Mouse (Mus musculus): ENCODE results near the gene Stk25. TPM values are rescaled to one million over a fixed set of nuclear protein-coding genes. Genes with fewer than 3 reads are reported as not detected.

Stk25 gene
- polyA plus RNA-seq, 1 experiment from 2014 or later, result 156 TPM

- no peak for DNase-seq (ENCODE audit: extremely low spot score, low spot score)
- Histone ChIP-seq H3K27ac (no peak overlapping the region), H3K36me3 (replicated peaks) (peaks cover 55% of the 10 kb centered on the region), H3K27me3 (ENCODE audit: poor library complexity, severe bottlenecking) (peaks cover 27% of the 10 kb centered on the region), H3K4me3 (no peak overlapping the region), H3K9me3 (no peaks in the 10 kb centered on the region), H3K4me1 (peaks cover 35% of the 10 kb centered on the region)
- WGBS, result 88% methylated on average over 7 of the region's 7 CpGs
These were observed 31.5 kb upstream of the Stk25 start for GRCm38 (mm10) chr1:93689901-93690496.

- peaks cover 43% of the 10 kb centered on the region for H3K27me3 ChIP-seq (ENCODE audit: poor library complexity, severe bottlenecking)
- no peak overlapping the region for H3K27ac ChIP-seq
- H3K4me3 ChIP-seq, result no peak overlapping the region
- no peaks in the 10 kb centered on the region for H3K9me3 ChIP-seq
- H3K36me3 ChIP-seq (replicated peaks), result peaks cover 40% of the 10 kb centered on the region
- 90% methylated on average over 8 of the region's 8 CpGs for WGBS
- no peak for DNase-seq (ENCODE audit: extremely low spot score, low spot score)
- H3K4me1 ChIP-seq, result peaks cover 35% of the 10 kb centered on the region
These were observed 29.7 kb upstream of the Stk25 start for GRCm38 (mm10) chr1:93688154-93688553.

DNA sequence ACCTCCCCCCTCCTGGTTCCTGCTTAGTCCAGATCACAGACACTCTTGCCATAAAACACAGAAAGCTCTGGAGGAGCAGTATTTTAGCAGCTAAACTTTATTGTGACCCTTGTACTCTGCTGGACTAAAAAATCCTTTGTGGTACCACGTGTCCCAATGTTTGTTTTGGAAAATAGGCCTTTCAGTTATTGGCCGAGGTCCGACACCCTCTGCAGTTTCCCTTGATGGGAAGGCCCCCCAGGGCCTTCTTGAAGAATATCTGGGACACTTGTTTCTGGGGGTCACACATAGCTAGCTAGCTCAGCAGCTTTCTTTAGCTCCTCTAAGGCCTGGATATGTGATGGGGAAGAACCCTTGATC, 28.5 kb upstream of the Stk25 start:
- Histone ChIP-seq H3K4me3 (peak overlapping the region; percentile 66), H3K27ac (peak overlapping the region; percentile 87), H3K36me3 (replicated peaks) (peaks cover 30% of the 10 kb centered on the region), H3K27me3 (ENCODE audit: poor library complexity, severe bottlenecking) (peaks cover 43% of the 10 kb centered on the region), H3K4me1 (peaks cover 35% of the 10 kb centered on the region), H3K9me3 (no peaks in the 10 kb centered on the region; the same call in 1 of the 2 replicates)
- WGBS, result 57% methylated on average over 3 of the region's 3 CpGs
- DNase-seq (ENCODE audit: extremely low spot score, low spot score), result no peak

DNA sequence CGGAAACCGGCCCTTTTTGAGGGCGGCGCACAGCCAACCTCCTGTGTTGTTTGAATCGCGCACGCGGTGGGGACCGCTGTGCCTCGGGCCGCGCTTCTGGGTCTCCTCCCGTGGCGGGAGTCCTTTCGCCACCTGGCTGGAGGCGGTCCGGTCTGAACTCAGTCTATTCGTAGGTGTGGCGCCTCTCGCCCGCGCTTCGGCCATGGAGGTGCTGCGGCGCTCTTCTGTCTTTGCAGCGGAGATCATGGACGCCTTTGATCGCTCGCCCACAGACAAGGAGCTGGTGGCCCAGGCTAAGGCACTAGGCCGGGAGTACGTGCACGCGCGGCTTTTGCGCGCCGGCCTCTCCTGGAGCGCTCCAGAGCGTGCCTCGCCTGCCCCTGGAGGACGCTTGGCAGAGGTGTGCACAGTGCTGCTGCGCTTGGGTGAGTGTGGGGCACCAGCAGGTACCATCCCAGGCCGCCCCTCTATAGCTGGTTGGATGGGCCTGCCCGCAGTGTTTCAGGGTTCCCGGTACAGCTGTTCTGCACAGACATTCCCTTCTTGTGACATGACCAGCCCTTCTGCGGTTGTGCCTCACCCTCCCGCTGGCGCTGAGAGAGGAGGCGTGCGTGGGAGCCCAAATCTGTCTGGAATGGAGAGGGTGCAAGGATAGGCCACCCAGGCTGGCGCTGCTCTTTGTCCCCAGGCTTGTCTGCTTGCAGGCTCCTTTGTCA, 27.9 kb upstream of the Stk25 start:
- Histone ChIP-seq H3K9me3 (no peaks in the 10 kb centered on the region; the same call in 1 of the 2 replicates), H3K27me3 (ENCODE audit: poor library complexity, severe bottlenecking) (peaks cover 43% of the 10 kb centered on the region), H3K4me3 (peak overlapping the region; percentile 66), H3K4me1 (peaks cover 35% of the 10 kb centered on the region), H3K27ac (peak overlapping the region; percentile 87), H3K36me3 (replicated peaks) (peaks cover 26% of the 10 kb centered on the region)
- 2% methylated on average over 51 of the region's 51 CpGs for WGBS
- peak; percentile 79 for DNase-seq (ENCODE audit: extremely low spot score, low spot score)

GRCm38 (mm10) chr1:93685401-93686244, 27.2 kb upstream of the Stk25 start, which contains the start of gene Bok:
Gene Bok (plus strand): TSS chr1:93685660.
- under 1% methylated on average over 78 of the region's 78 CpGs for WGBS
- Histone ChIP-seq H3K4me3 (peak within 1 kb of the TSS; percentile 66), H3K27ac (peak within 1 kb of the TSS; percentile 87), H3K36me3 (replicated peaks) (peaks cover 18% of the 10 kb centered on the region), H3K27me3 (ENCODE audit: poor library complexity, severe bottlenecking) (peaks cover 43% of the 10 kb centered on the region), H3K4me1 (peaks cover 35% of the 10 kb centered on the region), H3K9me3 (no peaks in the 10 kb centered on the region; the same call in 1 of the 2 replicates)
- DNase-seq (ENCODE audit: extremely low spot score, low spot score), result peak; percentile 72

DNA sequence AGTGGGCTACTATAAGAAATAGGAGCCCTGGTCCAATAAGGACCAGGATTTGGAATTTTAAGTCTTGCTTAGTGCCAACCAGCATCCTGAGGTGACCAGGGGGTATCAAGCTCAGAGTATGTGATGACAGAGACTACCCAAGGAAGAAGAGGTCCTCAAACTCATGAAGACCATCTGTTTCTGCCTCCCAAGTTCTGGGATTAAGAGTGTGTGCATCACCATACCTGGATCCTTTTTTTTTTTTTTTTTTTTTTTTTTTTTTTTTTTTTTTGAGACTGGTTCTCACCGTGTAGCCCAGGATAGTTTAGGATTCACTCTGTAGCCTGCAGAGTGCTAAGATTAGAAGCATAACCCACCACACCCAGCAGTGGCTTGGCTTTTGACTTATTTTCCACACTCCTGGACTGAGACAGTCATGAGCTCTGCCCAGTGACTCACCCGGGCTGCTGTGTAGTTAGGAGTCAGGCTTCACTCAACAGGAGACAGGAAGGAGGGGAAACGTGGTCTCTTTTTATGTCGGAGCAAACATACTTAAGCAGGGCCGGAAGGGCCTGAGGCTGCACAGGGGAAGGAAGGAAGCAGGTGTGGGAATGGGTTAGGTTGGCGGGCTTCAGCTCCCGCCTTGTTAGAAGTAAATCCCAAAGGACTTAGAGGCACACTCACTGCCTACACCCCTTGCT, 21.6 kb upstream of the Stk25 start:
- H3K4me3 ChIP-seq, result no peak overlapping the region
- no peak for DNase-seq (ENCODE audit: extremely low spot score, low spot score)
- H3K9me3 ChIP-seq, result no peaks in the 10 kb centered on the region; the same call in 1 of the 2 replicates
- H3K27me3 ChIP-seq (ENCODE audit: poor library complexity, severe bottlenecking), result peaks cover 17% of the 10 kb centered on the region
- no peak overlapping the region for H3K27ac ChIP-seq
- H3K4me1 ChIP-seq, result peaks cover under 1% of the 10 kb centered on the region; the same call in 1 of the 2 replicates
- no peaks in the 10 kb centered on the region for H3K36me3 ChIP-seq (replicated peaks)
- 75% methylated on average over 7 of the region's 7 CpGs for WGBS

DNA sequence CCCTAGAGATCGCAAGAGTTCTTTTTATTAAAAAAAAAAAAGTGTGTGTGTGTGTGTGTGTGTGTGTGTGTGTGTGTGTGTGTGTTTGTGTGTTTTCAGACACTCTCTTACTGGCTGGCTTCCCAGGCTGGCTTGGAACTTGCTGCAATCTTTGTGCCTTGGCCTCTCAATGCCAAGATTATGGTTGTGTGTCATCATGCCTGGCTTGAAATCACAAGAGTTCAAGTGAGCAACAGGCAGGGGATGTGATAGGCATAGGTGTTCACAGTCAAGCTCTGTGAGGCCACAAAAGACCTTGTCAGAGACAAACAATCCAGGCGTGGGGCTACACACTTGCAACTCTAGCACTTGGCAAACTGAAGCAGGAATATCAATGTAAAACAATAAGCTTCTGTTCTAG, 19.9 kb upstream of the Stk25 start:
- Histone ChIP-seq H3K36me3 (replicated peaks) (no peaks in the 10 kb centered on the region), H3K27me3 (ENCODE audit: poor library complexity, severe bottlenecking) (peaks cover 2% of the 10 kb centered on the region; the same call in 1 of the 2 replicates), H3K9me3 (peaks cover 6% of the 10 kb centered on the region; the same call in 1 of the 2 replicates), H3K4me1 (no peaks in the 10 kb centered on the region), H3K4me3 (no peak overlapping the region), H3K27ac (no peak overlapping the region)
- WGBS, result 78% methylated on average over 2 of the region's 2 CpGs
- no peak for DNase-seq (ENCODE audit: extremely low spot score, low spot score)

DNA sequence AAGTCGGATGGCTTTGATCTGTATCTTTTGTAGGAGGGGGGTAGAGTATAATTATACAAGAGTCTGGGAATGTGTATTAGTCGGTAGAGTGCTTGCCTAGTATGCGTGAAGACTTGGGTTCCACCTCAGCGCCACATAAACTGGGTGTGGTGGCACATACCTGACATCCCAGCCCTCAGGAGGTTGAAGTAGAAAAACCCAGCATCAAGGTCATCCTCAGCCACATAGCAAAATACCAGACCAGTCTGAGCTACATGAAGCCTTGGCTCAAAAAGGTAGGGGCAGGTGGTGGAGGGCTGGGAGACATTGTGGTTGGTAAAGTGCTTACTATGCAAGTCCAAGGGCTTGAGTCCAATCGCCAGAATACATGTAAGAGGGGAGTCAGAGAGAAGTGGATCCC, 14.2 kb upstream of the Stk25 start:
- Histone ChIP-seq H3K27ac (no peak overlapping the region), H3K4me3 (no peak overlapping the region), H3K9me3 (peaks cover 6% of the 10 kb centered on the region; the same call in 1 of the 2 replicates), H3K4me1 (peaks cover 22% of the 10 kb centered on the region), H3K36me3 (replicated peaks) (no peaks in the 10 kb centered on the region), H3K27me3 (ENCODE audit: poor library complexity, severe bottlenecking) (no peaks in the 10 kb centered on the region)
- DNase-seq (ENCODE audit: extremely low spot score, low spot score), result no peak
- WGBS, result 90% methylated on average over 5 of the region's 5 CpGs

DNA sequence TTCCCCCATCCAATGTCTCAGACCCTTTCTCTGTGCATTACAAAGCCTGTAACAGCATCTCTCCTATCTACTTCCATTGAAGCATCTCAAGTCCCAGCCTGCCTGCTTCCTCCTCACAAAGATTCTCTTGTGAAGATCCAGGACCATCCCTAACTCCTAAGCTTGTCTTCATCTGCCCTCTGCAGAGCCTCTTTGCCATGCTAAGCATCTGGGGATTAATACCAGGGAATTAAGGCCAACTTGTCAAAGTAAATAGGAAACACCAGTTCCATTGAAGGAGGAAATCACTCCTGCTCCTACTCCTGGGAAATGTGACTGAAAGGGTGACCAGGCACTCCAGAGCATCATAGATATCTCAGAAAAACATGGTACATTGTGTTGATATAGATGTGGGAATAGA, 11.5 kb upstream of the Stk25 start:
- no peak overlapping the region for H3K27ac ChIP-seq
- H3K4me1 ChIP-seq, result peaks cover 24% of the 10 kb centered on the region
- no peak for DNase-seq (ENCODE audit: extremely low spot score, low spot score)
- no peak overlapping the region for H3K4me3 ChIP-seq
- H3K9me3 ChIP-seq, result peaks cover 6% of the 10 kb centered on the region; the same call in 1 of the 2 replicates
- 0 out of 2 replicates have a peak, but pooled peaks cover 3% of the 10 kb centered on the region for H3K27me3 ChIP-seq (ENCODE audit: poor library complexity, severe bottlenecking)
- H3K36me3 ChIP-seq (replicated peaks), result no peaks in the 10 kb centered on the region

GRCm38 (mm10) chr1:93668791-93669548, 10.5 kb upstream of the Stk25 start:
- Histone ChIP-seq H3K27ac (peak overlapping the region; percentile 87), H3K27me3 (ENCODE audit: poor library complexity, severe bottlenecking) (0 out of 2 replicates have a peak, but pooled peaks cover 3% of the 10 kb centered on the region), H3K36me3 (replicated peaks) (no peaks in the 10 kb centered on the region), H3K4me1 (peaks cover 24% of the 10 kb centered on the region), H3K9me3 (peaks cover 5% of the 10 kb centered on the region; the same call in 1 of the 2 replicates), H3K4me3 (peak overlapping the region; percentile 51)
- peak; percentile 72 for DNase-seq (ENCODE audit: extremely low spot score, low spot score)
- WGBS, result 10% methylated on average over 17 of the region's 17 CpGs

- H3K27ac ChIP-seq, result peak overlapping the region; percentile 68; the same call in 1 of the 2 replicates
- WGBS, result 31% methylated on average over 13 of the region's 13 CpGs
- peak; percentile 34 for DNase-seq (ENCODE audit: extremely low spot score, low spot score)
- H3K4me1 ChIP-seq, result peaks cover 24% of the 10 kb centered on the region
- H3K27me3 ChIP-seq (ENCODE audit: poor library complexity, severe bottlenecking), result 0 out of 2 replicates have a peak, but pooled peaks cover 3% of the 10 kb centered on the region
- H3K9me3 ChIP-seq, result no peaks in the 10 kb centered on the region
- H3K4me3 ChIP-seq, result no peak overlapping the region
- no peaks in the 10 kb centered on the region for H3K36me3 ChIP-seq (replicated peaks)
These were observed 9.4 kb upstream of the Stk25 start for GRCm38 (mm10) chr1:93667760-93668400.

Measured in forebrain, embryonic 10.5 days (tissue).